In genomic region chr11:55518806-55519674, GRCm38 (mm10) we compare ENCODE assay signal across 9 mouse cellular contexts. TPM values are rescaled to one million over a fixed set of nuclear protein-coding genes. Genes with fewer than 3 reads are reported as not detected.
DNase-seq lines count a peak whose midpoint lies in the region; ATAC-seq and TF ChIP-seq lines count a peak whose summit lies in the region.
"Had no signal": no experiment of that assay in that cellular context is flagged by ENCODE, and none has a peak within 500 bp of the region (broad histone marks: within the 10 kb centered on the region; RNA-seq: fewer than 3 reads in every experiment).

No protein-coding gene starts in this region.

- H3K36me3 ChIP-seq in kidney, embryonic 15.5 days, result no peaks in the 10 kb centered on the region
- H3K36me3 ChIP-seq in limb, embryonic 14.5 days (ENCODE audit: control insufficient read depth, insufficient read depth, low read length), result no peaks in the 10 kb centered on the region
- no peaks in the 10 kb centered on the region for H3K36me3 ChIP-seq in testis, adult 2 months (ENCODE audit: control insufficient read depth, insufficient read depth, low read length)

- H3K9ac ChIP-seq in kidney, embryonic 15.5 days, result no peak overlapping the region
- no peak overlapping the region for H3K9ac ChIP-seq in limb, embryonic 14.5 days (ENCODE audit: low read depth, low read length, severe bottlenecking)

- no peaks in the 10 kb centered on the region for H3K9me3 ChIP-seq in kidney, embryonic 15.5 days (replicated peaks)
- no peaks in the 10 kb centered on the region for H3K9me3 ChIP-seq in limb, embryonic 14.5 days (ENCODE audit: control insufficient read depth, low read length)

- DNase-seq in urinary bladder, postnatal 25 days (ENCODE audit: low spot score), result peak; percentile 47
- DNase-seq in urinary bladder, adult 2 months (ENCODE audit: low spot score), result no peak
- DNase-seq in cerebellum, postnatal 36 days, result peak; percentile 76 to 83
- peak; percentile 81 to 88 for DNase-seq in frontal cortex, postnatal 36 days (ENCODE audit: low spot score in 2 of 2)
- peak; percentile 79 for DNase-seq in limb, embryonic 14.5 days (ENCODE audit: low spot score)
- peak; percentile 54 for DNase-seq in naive thymus-derived CD4-positive, alpha-beta T cell, adult 2 months (ENCODE audit: low read depth)

- peak; percentile 89; the same call in 1 of the 2 replicates for TF ChIP-seq CTCF in testis, adult 2 months (IDR thresholded peaks at IDR 0.05; ENCODE audit: control insufficient read depth, insufficient read depth, insufficient replicate concordance, low read depth, low read length)

- no peaks in the 10 kb centered on the region for H3K4me1 ChIP-seq in kidney, embryonic 15.5 days
- no peaks in the 10 kb centered on the region for H3K4me1 ChIP-seq in limb, embryonic 14.5 days (ENCODE audit: control insufficient read depth, insufficient read depth, low read length)
- H3K4me1 ChIP-seq in testis, adult 2 months (ENCODE audit: control insufficient read depth, insufficient read depth, low read length), result peaks cover 2% of the 10 kb centered on the region; the same call in 1 of the 2 replicates

- H3K4me3 ChIP-seq in kidney, embryonic 15.5 days (replicated peaks), result no peak overlapping the region
- no peak overlapping the region for H3K4me3 ChIP-seq in limb, embryonic 14.5 days (replicated peaks; ENCODE audit: low read length)
- H3K4me3 ChIP-seq in testis, adult 2 months (ENCODE audit: control insufficient read depth, low read depth, low read length), result peak overlapping the region; percentile 67
- H3K4me3 ChIP-seq: erythroblast, embryonic 14.5 days had no signal

- ATAC-seq in kidney, embryonic 15.5 days (replicated peaks; ENCODE audit: low FRiP score), result 0 out of 2 replicates have a peak, but pooled peaks have one; percentile 33
- 0 out of 2 replicates have a peak, but pooled peaks have one; percentile 60 for ATAC-seq in limb, embryonic 14.5 days (ENCODE audit: low FRiP score, low read depth)

- no peak overlapping the region for H3K27ac ChIP-seq in kidney, embryonic 15.5 days
- no peak overlapping the region for H3K27ac ChIP-seq in limb, embryonic 14.5 days (replicated peaks; ENCODE audit: low read depth, low read length)
- H3K27ac ChIP-seq in testis, adult 2 months (ENCODE audit: control insufficient read depth, insufficient read depth, low read depth, low read length), result no peak overlapping the region

- TF ChIP-seq POLR2A in limb, embryonic 14.5 days (IDR thresholded peaks at IDR 0.05; ENCODE audit: borderline replicate concordance, extremely low read depth, insufficient read depth, insufficient read length), result no peak
- TF ChIP-seq POLR2A in testis, adult 2 months (IDR thresholded peaks at IDR 0.05; ENCODE audit: control insufficient read depth, low read depth, low read length), result no peak

- H3K4me2 ChIP-seq in kidney, embryonic 15.5 days, result no peak overlapping the region
- H3K4me2 ChIP-seq in limb, embryonic 14.5 days (replicated peaks; ENCODE audit: low read depth, low read length, severe bottlenecking), result no peak overlapping the region

- 2% methylated on average over 9 of the region's 9 CpGs for WGBS in kidney, embryonic 15.5 days
- WGBS in limb, embryonic 14.5 days, result 5% methylated on average over 9 of the region's 9 CpGs

- H3K27me3 ChIP-seq in kidney, embryonic 15.5 days, result no peaks in the 10 kb centered on the region
- no peaks in the 10 kb centered on the region for H3K27me3 ChIP-seq in limb, embryonic 14.5 days (ENCODE audit: control insufficient read depth, insufficient read depth, low read length)
- H3K27me3 ChIP-seq in testis, adult 2 months (ENCODE audit: control insufficient read depth, insufficient read depth, low read length), result no peaks in the 10 kb centered on the region

RNA-seq across cellular contexts. Expression of gene G3bp1, which starts 49.6 kb away (rescaled TPM):
- polyA plus RNA-seq in urinary bladder, adult 2 months (2012; rRNA removed), result 41.6 and 41.8 TPM in 2 replicates
- polyA plus RNA-seq in kidney, embryonic 15.5 days (2015; fragmentation: Nextera tagmentation; extraction: Ambion mirVana), result 199 and 203 TPM in 2 replicates
- polyA plus RNA-seq in limb, embryonic 14.5 days (2012; rRNA removed), result 77.7 and 79.0 TPM in 2 replicates
- 170 and 171 TPM in 2 replicates for polyA plus RNA-seq in limb, embryonic 14.5 days (2014; fragmentation: Nextera tagmentation; extraction: Ambion mirVana)
- 10.0 and 10.7 TPM in 2 replicates for polyA plus RNA-seq in testis, adult 2 months (2012; rRNA removed)

RNA-seq across cellular contexts. Expression of gene Atox1, which starts 58.0 kb away (rescaled TPM):
- polyA plus RNA-seq in urinary bladder, adult 2 months (2012; rRNA removed), result 382 and 536 TPM in 2 replicates
- polyA plus RNA-seq in kidney, embryonic 15.5 days (2015; fragmentation: Nextera tagmentation; extraction: Ambion mirVana), result 402 and 413 TPM in 2 replicates
- 236 and 256 TPM in 2 replicates for polyA plus RNA-seq in limb, embryonic 14.5 days (2012; rRNA removed)
- polyA plus RNA-seq in limb, embryonic 14.5 days (2014; fragmentation: Nextera tagmentation; extraction: Ambion mirVana), result 428 and 474 TPM in 2 replicates
- polyA plus RNA-seq in testis, adult 2 months (2012; rRNA removed), result 142 and 164 TPM in 2 replicates
